Mouse (Mus musculus): ENCODE measurements around the gene Cfap36.

DNA sequence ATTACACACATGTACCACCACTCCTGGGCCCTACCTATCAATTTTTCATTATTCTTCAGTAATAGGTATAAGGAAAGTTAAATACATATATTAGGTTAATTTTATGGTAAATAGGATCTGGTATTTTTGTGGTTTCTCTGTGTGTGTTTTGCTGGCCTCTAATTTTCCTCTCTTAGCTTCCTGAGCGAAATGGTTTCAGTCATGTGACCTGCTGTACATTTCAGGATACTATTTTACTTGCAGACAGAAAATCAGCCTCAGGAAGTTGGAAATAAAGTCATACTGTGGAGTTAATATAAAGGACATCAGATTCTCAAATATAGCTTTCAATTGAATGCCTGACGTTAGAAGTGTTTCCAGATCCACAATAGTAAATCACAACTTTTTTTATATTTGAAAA lies 58.2 kb downstream of the Cfap36 start:
- TF ChIP-seq POLR2A (IDR thresholded peaks at IDR 0.05; ENCODE audit: low read depth, low read length) (no peak), CTCF (IDR thresholded peaks at IDR 0.05; ENCODE audit: borderline replicate concordance, insufficient read depth, low read length) (no peak)

All from embryonic fibroblast, embryonic 13.5 days (primary cell).